Mouse (Mus musculus) MN1 (cell line): ENCODE results near the gene Cd180.
A peak's percentile ranks its signal among the peaks of the same experiment; 100 is the strongest.
"Not testable (repeated sequence)": the region's sequence is repeated elsewhere in the genome, so short reads cannot be mapped to it uniquely, and the experiment has no call there.

ENCODE experiments used
- DNase-seq: peaks from one replicate; pipeline ENCODE4 v3.0.0-alpha.2; 2016; ENCODE audit warnings: low spot score

Gene Cd180

DNA sequence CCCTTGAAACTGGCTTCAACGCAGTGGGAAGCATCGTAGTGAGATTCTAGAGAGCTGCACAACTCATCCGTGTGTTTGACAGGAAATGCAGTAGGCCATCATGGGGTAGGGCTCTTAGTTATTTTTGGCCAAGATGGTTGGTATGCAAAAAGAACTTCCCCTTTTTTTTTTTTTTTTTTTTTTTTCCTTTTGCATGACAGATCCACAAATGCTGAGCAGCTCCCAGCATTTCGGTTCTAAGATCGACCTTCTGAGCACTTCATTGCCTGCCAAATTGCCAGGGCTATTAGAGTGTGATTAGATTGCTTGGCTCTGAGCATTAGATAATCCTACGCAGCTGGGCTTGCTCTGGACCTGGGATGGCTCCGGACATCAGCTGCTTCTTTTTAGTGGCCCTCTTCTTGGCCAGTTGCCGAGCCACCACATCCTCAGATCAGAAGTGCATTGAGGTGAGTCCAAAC lies at the start of gene Cd180:
TSS of gene Cd180 (plus strand) at position 218 of the 461 bp plus-strand sequence.
- DNase-seq = peak; percentile 61

DNA sequence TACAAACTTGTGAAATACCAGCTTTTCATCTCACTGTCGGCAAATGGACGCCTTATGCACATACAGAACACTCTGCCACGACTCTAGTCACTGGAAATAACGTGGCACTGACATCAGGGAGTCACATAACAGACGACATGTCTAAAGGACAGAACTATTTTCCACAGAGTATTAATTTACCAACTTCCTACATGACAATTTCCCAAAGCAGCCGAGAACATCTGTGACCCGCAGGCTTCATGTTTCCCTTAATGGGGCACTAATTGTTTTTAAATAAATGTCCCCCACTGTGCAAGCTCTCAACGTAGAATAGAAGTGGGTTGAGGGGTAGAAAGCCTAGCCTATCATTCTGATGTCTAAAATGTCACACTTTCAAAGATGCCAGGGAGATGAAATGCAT lies 49.0 kb upstream of the Cd180 start:
- DNase-seq = no peak

DNA sequence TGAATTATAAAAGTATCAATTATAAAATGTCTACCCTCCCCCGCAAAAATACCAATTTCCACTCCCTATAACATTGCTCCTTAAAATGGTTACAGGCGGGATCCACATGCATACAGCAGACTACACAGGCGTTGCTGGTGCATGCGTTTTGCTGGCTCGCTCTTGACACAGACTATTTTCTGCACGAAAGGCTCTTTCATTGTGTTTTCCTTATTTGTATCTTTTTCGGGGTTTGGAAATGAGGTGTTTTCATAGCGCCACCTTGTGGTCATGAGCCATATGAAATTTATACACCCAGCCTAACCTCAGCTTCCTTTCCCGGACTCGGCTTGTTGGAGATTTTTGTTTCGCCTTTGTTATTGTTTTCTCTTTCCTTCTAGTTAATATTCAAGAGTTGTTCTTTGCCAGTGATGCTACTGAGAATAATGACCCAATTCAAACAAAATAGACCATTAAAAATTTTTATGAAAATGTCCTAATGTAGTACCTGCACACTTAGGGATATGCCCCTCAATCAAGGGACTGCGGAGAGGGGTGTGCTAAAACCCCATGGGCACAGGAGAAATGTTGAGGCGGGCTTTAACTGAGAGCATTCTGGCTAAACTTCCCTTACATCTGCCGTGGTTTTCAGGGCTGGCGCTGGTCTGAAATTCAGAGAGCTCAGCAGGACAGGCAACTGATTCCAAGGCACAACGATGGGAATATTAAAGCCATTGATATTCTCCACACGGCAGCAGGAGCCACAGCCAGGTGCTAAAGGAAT lies 48.4 kb upstream of the Cd180 start:
- DNase-seq = peak; percentile 86

DNA sequence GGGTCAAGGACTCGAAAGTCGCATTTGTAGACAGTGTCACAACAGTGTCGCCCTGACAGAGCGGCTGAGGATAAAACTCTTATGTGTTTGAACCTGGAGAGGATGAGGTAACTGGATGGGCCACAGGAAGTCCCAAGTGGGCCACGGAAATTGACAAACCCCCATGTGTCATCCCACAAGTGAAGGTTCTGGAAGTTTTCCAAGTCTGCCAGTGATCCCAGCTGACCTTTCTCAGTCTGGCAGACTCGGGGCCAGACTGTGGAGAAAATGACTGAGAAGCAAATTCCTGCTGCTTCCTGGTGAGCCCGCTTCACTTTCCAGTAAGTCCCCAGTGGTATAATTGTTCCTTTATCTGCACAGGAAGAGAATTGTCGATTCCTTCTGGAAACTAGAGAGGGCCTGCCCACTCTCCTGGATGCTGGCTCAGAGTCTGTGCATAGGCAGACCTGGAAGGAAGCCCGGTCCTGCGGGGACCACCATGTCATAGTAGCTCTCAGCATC lies 47.0 kb upstream of the Cd180 start:
- peak; percentile 50 for DNase-seq

DNA sequence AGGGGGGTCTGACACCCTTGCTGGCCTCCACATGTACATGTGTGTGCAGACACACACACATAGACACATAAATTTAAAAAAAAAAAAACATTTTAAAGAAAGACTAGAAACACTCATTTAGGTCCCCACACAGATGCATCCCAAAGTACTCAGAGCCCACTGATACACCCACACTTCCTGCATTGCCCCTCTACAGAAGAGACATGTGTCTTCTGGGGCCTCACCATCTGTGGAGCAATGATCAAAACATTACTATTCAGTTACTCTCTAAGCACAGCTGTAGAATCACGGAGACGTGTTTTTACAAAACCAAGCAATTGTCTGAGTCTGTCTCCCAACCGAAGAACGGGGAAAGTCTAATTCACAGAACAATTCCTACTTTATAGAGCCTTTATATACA lies 45.8 kb upstream of the Cd180 start:
- DNase-seq = no peak

DNA sequence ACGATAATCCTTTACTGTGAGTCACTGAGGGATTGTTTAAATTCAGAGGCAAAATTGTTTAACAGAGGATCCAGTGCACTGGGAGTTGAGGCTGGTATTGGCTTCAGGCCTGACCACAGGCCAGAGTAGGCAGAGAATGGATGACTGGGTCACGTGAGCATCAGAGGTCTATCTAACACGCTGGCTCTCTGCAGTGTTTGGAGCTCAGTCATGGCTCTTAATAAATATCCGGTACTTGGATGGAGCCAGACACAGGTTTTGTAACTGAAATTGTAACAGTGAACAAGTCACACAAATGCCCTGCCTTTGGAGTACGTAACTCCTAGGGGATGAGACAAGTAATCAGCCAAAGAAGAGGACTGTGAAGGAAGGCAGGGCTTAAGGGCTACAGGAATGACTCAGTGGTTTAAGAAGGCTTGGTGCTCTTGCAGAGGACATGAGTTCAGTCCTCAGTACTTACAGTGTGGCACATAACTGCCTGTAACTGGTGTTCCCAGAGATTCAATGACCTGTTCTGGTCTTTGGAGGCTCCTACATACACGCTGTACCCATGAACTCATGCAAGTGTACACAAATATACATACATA lies 41.0 kb upstream of the Cd180 start:
- no peak for DNase-seq

DNA sequence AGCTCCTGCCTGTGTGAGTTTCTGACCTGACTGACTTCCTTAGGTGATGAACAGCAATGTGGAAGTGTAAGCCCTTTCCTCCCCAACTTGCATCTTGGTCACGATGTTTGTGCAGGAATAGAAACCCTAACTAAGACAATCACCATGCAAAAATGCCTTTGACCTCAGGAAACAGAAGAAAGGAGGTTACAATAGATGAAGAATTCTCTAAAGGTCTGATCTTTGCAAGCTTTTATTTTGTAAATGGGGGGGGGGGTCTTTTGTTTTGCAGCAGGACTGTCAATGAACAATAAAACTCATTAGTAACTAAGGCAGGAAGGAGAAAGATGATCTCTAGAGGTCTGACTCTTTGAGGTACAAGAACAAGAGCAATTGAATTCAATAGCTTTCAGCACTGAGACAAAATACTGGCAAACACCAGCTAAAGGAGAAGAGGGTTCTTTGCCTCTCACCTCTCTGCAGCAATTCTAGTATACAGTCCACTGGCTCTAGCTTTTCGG lies 38.2 kb upstream of the Cd180 start:
- no peak for DNase-seq

DNA sequence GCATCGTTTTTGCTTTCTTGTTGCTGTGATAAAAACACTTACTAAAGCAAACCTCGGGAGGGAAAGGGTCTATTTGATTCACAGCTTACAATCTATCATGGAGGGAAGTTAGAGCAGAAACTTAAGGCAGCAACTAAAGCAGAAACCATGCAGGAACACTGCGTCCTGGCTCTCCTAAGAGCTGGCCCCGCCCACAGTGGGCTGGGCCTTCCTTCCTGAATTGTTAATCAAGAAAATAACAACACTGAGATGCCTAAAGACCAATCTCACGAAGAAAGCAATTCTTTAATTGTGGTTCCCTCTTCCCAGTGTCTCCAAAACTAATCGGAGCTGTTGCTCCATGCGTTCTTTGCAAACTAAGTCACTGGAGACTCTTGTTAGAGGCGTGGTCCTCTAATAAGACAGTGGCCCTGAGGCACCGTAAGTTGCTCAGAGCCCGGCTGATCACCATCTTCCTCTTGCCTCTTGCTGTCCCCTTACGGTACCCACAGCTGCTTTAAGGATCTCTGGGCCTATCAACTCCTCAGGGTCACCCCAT lies 37.1 kb upstream of the Cd180 start:
- DNase-seq = no peak

DNA sequence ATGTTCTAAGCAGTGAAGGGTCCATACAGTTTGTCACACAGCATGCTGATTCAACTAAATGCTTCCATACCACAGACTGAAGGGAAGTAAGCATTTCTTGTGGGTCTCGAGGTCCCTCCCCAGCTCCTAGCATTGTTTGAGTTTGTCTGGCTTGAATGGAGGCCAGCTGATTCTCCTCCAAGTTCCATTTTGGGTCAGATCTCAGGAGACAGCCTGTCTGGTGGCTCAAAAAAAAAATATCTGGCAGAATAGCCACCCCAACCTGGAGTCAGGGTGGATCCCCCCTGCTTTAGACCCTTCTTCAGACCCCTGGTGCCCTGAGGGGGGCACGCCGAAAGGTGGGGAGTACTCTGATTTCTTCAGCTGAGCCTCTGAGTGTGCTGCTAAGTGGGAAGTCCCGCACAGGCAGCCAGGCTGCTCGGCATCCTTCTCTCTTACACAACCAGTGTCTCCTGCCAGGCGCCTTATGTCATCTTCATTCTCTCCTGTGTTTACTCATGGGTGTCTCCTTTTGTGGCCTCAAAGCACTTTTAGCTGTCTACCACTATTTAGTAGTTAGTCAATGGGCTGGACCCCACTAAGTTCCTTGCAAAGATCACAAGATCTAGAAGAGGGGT lies 35.0 kb upstream of the Cd180 start:
- no peak for DNase-seq

DNA sequence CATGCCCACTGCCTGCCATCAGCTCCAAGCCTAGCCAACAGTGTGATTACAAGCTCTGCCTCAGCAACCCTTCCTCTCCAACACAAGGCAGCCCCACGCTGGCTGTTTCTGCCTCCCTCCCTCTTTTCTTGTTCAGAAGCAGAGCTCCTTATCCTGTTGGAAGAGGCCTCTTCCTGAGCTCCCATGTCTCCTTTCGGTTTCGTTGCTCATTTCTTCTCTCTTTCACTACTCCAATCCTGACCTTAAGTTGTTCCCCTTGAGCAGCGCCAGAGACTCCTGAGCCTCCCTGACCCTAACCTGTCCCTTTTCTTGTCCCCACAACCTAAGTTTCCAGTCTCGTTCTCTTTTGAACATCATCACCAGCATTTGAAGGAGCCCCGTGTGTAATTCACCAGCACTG lies 29.3 kb upstream of the Cd180 start:
- no peak for DNase-seq

DNA sequence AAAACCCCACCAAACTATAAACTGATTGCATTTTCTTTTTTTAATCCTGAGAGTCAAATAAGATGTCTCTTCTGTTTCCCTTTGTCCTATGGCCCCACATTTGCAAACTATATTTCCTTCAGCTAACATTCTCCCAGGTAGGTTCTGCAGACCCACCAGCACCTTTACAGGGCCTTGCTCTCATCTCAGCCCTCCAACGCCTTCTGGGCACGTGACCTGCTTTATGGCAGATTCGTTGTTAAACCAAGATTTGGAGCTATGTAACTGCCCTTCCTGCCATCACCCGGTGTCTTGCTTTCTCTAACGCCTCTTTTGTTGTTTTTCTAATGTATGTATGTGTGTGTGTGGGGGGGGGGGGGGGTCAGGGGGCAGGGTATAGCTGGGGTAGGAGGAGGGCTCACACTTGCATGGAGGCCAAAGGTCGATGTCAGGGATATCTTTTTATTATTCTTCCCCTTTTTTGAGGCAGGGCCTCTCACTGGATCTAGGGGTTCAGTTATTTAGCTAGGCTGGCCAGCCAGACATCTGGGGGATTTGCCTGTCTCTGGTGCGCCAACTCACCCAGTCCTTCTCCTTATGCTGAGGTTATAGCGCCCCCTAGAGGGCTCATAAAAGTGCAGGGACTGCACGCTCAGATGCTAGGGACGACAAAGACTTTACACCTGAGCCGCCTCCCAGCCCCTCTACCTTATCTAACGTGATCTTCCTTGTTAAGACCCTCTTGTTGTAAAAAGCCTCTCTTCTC lies 28.3 kb upstream of the Cd180 start:
- peak; percentile 41 for DNase-seq

DNA sequence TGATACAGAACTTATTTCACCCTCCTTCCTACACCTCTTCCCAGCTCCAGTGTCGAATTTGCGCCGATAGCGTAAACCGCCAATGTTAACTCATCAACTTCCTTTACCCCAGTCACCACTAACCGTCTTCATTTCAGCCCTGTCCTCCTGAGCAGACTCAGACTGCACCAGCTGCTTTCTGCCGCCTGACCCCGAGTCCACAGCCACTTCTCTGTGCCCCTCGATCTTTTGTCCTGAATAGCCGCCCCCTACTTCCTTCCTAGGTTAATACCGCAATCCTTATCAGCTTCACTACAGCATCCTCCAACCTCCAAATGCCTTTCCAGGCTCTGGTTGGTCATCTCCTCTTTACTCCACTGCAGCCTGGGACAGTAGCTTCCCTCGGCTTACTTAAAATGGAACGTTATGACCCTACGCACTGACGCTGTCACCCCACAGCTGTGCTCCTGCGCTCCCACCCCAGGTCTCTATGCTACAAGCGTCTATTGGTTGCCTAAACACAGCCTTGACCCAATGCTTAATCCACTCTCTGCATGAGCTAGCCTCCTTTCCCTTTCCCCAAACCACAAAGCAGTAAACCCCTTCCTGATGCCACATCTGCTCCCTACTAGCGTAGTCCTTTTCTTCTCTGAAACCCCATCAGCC lies 27.6 kb upstream of the Cd180 start:
- no peak for DNase-seq

DNA sequence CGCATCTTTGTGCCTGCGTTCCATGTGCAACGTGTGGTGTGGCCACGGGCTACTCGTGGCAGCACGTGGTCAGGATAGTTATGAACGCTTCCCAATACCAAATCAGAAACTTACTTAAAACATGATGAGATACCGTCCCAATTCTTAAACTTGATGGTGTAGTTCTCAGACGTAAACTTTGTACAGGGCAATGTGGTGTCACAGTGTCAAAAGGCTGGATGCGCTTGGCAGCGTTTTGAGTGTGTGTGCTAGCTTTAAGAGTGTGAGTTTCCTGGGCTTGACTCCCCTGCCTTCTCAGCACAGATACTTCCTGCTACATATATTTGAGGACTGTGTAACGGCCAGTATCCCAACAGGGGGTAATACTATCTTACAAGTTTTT lies 27.1 kb upstream of the Cd180 start:
- no peak for DNase-seq

DNA sequence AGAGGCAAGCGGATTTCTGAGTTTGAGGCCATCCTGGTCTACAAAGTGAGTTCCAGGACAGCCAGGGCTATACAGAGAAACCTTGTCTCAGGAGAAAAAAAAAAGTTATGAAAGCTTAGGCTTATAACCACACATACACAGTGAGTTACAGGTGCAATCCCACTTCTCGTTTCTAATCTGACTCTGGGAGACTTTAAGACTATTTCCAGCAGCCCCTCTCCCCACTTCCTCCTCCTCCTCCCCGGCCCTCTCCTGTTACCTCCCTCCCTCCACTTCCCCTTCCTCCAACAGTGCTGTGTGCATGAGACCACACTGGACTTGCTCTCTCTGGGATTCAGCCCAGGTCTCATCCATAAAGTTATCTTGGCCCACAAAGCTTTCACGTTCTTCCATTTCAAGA lies 26.6 kb upstream of the Cd180 start:
- no peak for DNase-seq

DNA sequence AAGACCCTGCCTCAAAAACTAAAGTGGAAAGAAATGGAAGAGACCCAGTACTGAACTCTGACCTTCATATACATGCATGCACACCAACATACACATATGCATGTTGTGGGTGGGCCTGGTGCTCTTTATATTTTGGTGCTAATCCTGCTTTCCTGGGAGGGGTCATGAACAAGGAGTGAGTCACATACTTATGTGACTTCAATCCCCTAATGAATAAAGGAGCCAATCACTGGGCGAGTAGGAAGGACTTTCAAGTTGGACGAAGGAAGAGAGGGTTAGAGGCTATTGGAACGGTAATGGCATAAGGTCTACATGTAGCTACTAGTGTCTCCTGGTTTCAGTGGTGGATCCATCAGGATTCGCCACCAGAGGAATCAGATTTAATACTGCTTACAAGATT lies 26.0 kb upstream of the Cd180 start:
- DNase-seq = no peak

DNA sequence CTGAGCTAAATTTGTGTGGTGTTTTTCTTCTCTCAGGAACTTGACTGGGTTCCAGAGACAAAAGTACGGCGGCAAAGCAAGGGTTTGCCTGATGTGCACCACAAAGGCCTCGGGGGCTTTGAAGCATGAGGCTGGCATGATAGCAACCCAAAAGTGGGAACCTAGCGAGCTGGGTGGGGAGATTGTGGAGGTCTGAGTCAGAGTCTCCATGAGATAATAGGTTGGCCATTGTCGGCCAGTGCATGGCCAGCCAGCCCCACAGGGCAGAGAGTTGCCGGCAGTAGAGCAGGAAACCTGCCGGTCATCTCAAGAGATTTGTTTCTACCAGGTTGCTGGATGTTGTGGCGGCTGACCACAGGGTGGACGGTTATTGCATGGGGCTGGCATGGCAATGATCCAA lies 25.5 kb upstream of the Cd180 start:
- DNase-seq = no peak

DNA sequence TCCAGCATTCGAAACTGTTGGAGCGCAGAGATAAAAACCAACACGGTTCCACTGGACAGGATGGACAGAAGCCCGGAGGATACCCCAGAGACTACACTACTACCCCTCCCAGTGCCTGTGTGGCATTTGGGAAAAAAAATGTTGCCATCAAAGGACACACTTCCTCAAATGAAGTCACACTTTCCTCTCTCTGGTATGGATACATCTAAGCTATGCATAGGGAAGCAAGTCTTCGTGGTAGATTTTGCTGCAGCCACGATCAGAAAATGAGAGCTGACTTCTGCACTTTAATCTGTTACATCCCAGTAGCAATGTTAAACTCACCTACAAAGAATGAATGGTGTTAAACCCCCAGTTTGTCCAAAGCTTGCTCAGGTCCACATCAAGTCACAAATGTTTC lies 24.4 kb upstream of the Cd180 start:
- no peak for DNase-seq

DNA sequence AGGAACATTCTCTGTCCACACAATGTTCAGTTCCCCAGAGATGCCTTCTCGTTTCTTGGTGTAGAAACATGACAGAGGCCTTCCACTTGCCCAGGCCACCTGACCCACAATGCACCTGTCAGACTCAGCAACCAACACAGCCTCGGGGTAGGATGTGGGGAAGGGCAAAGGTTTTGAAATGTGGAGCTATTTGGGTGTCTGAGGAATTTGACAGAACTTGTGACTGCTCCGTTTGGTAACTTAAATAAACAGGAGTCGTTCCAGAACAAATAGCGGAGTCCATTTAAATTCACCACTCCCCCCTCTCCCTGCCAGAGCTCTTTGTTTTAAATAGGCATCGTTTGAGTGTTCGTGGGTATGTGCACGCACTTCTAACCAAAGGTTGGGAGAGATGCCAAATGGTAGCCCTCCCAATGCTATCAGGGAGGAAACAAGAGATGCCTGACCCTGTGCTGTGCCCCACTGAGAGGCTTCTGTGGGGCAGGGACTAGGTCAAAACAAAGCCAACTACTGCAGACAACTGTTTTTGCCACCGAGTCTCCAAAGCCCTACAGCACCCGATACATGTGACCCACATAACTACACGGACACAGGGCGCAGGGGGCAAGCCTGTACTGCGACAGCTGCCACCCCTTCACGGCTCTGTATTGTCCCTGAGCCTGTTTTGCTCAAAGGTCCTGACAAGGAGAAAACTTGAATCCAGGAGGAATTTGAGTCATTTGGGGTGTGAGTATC lies 23.7 kb upstream of the Cd180 start:
- DNase-seq = no peak

DNA sequence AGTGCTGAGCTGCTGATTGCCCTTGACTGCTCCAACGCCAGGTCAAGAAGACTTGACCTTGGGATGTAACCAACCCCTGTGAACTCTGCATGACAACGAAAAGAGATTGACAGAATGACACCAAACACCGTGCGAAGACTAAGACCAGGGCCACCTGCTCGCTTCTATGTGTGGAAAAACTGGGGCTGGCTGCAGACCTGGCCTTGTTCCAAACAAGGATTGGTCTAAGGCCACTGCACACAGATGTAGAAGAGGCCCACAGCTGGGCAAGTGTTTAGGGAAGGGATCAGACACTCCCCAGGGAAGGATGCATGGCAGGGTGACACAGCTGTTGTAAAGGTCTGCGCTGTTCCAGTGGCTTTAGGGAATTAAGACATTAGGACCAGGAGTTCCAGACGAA lies 22.9 kb upstream of the Cd180 start:
- DNase-seq = no peak

DNA sequence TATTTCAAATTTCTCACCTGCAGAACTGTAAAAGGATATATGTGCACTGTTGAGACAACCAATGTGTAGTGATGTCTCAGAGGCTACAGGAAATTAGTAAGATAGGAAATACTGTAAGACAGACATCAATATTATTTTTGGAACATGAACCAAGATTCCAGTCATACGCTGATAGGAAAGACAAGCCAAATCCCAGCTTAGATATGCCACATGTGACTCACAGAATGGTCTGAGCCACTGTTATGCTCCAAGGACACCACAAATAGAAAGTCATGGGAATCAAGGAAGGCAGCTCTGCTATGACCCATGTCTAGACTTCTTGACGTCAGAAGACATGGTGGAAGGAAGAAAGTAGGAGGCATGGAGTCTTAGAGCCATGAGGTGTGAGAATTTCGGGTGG lies 19.3 kb upstream of the Cd180 start:
- DNase-seq = no peak

DNA sequence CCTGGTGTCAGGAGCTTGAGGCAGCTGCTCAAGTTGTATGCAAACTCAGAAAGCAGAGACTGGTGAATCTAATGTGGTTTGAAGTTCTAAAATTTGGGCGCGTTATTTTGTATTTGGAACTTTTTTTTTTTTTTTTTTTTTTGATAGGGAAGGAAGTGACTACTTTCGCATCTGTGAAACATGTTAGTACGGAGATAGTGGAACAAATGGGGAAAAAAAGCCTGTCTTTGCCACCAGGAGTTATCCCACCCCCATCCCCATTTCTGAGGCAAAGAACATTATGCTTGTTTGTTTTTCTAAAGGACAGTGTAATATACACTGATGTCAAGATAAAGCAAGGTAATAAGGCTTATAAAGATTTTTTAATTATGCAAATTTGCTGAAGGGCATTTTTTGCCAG lies 15.8 kb upstream of the Cd180 start:
- DNase-seq = not testable (repeated sequence)
